Mouse (Mus musculus): ENCODE results near the gene Cacng3.

DNA sequence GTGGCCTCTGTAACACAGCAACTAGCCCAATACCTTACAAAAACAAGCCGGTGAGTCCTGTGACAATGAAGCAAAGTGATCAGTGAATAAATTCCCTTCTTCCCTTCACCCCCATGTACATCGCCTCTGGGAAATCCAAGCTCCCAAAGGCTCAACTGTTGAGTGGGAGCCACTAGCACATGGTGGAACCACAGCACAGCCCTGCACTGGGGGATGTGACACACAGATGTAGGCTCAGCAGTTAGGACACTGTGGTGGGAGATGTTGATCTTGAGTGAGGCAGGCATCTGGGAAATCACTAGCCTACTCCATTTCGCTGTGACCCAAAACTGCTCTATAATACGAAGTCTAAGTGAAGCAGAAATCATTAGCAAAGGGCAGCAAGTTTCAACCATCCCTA, 48.2 kb downstream of the Cacng3 start:
- no peak for TF ChIP-seq POLR2A (IDR thresholded peaks at IDR 0.05; ENCODE audit: low read depth, low read length)
- TF ChIP-seq CTCF (IDR thresholded peaks at IDR 0.05; ENCODE audit: extremely low read depth, insufficient read depth, insufficient read length, insufficient replicate concordance): no peak

Data from spleen, adult 2 months (tissue).